Mouse (Mus musculus): ENCODE measurements around the gene Cops8.
A peak's percentile ranks its signal among the peaks of the same experiment; 100 is the strongest.

DNA sequence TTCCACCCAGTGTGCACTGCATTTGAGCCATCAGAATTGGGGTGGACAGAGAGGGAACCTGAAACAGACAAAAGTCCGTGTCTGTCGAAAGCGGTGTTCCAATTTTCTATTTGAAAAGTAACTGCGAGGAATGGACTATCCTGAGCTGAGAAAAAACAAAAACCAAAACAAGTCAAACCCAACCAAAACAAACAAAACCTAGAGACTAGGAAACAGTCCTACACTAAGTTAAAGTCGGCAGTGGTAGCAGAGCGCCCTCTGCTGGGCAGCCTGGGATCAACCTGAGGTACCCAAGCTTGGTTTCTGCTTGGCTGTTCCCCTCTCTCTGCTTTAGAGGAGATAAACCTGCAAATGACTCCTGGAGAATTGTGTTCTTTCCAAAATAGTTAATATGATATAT lies 10.0 kb upstream of the Cops8 start:
- TF ChIP-seq CTCF (IDR thresholded peaks at IDR 0.05) (peak; percentile 99), POLR2A (IDR thresholded peaks at IDR 0.05; ENCODE audit: insufficient read depth, low read depth, low read length) (no peak), EP300 (IDR thresholded peaks at IDR 0.05; ENCODE audit: insufficient read depth, low read depth, low read length) (peak; percentile 71; the same call in 1 of the 2 replicates)

Measured in heart, adult 2 months (tissue).